ENCODE assay signal across 22 mouse cellular contexts in genomic region chr9:97022371-97022770, GRCm38 (mm10). TPM values are rescaled to one million over a fixed set of nuclear protein-coding genes. Genes with fewer than 3 reads are reported as not detected.
DNase-seq lines count a peak whose midpoint lies in the region; ATAC-seq lines count a peak whose summit lies in the region.
"Had no signal": no experiment of that assay in that cellular context is flagged by ENCODE, and none has a peak within 500 bp of the region (broad histone marks: within the 10 kb centered on the region; RNA-seq: fewer than 3 reads in every experiment).

No protein-coding gene starts in this region.

- WGBS in heart, embryonic 10.5 days: 86% methylated on average over 5 of the region's 5 CpGs
- WGBS in heart, embryonic 11.5 days (ENCODE audit: insufficient replicate concordance): 79% methylated on average over 5 of the region's 5 CpGs
- 84% methylated on average over 5 of the region's 5 CpGs for WGBS in midbrain, embryonic 11.5 days
- WGBS in midbrain, embryonic 10.5 days: 89% methylated on average over 5 of the region's 5 CpGs

- no peak overlapping the region for H3K9ac ChIP-seq in heart, embryonic 11.5 days (ENCODE audit: low read depth, low read length)
- H3K9ac ChIP-seq in midbrain, embryonic 11.5 days (ENCODE audit: low read length): no peak overlapping the region

- no peaks in the 10 kb centered on the region for H3K36me3 ChIP-seq in heart, embryonic 10.5 days
- no peaks in the 10 kb centered on the region for H3K36me3 ChIP-seq in heart, embryonic 11.5 days (ENCODE audit: control insufficient read depth, insufficient read depth, low read length)
- no peaks in the 10 kb centered on the region for H3K36me3 ChIP-seq in midbrain, embryonic 11.5 days (ENCODE audit: control insufficient read depth, insufficient read depth, low read length)
- no peaks in the 10 kb centered on the region for H3K36me3 ChIP-seq in midbrain, embryonic 10.5 days
- H3K36me3 ChIP-seq: G1E had no signal

- no peak overlapping the region for H3K27ac ChIP-seq in heart, embryonic 10.5 days
- H3K27ac ChIP-seq in heart, embryonic 11.5 days (ENCODE audit: low read depth, low read length): no peak overlapping the region
- no peak overlapping the region for H3K27ac ChIP-seq in midbrain, embryonic 11.5 days (ENCODE audit: low read depth, low read length)
- no peak overlapping the region for H3K27ac ChIP-seq in midbrain, embryonic 10.5 days (replicated peaks)

- H3K9me3 ChIP-seq in heart, embryonic 10.5 days: no peaks in the 10 kb centered on the region
- no peaks in the 10 kb centered on the region for H3K9me3 ChIP-seq in heart, embryonic 11.5 days (replicated peaks; ENCODE audit: control insufficient read depth, low read length)
- no peaks in the 10 kb centered on the region for H3K9me3 ChIP-seq in midbrain, embryonic 11.5 days (ENCODE audit: control insufficient read depth, low read length)
- no peaks in the 10 kb centered on the region for H3K9me3 ChIP-seq in midbrain, embryonic 10.5 days (replicated peaks)

- peaks cover 9% of the 10 kb centered on the region for H3K27me3 ChIP-seq in heart, embryonic 10.5 days (ENCODE audit: insufficient read depth, poor library complexity, severe bottlenecking)
- H3K27me3 ChIP-seq in heart, embryonic 11.5 days (ENCODE audit: control insufficient read depth, insufficient read depth, low read length): peaks cover 4% of the 10 kb centered on the region; the same call in 1 of the 2 replicates
- H3K27me3 ChIP-seq in midbrain, embryonic 11.5 days (ENCODE audit: control insufficient read depth, insufficient read depth, low read length): no peaks in the 10 kb centered on the region
- peaks cover 18% of the 10 kb centered on the region for H3K27me3 ChIP-seq in midbrain, embryonic 10.5 days (ENCODE audit: low read depth, poor library complexity, severe bottlenecking)
- H3K27me3 ChIP-seq: Patski had no signal

- peak; percentile 76 for DNase-seq in heart, adult 11 months
- DNase-seq in heart, adult 8-10 months (ENCODE audit: low spot score): no peak
- DNase-seq in heart, embryonic 10.5 days (ENCODE audit: low spot score): peak; percentile 62
- peak; percentile 79 for DNase-seq in midbrain, embryonic 11.5 days (ENCODE audit: low spot score, missing footprints)
- DNase-seq in midbrain, embryonic 10.5 days (ENCODE audit: low spot score): no peak
- DNase-seq: adrenal gland, adult 2 months; adrenal gland, adult 8-10 months; adrenal gland, postnatal 10 days; adrenal gland, postnatal 14 days; adrenal gland, postnatal 25 days; adrenal gland, postnatal 36 days; B cell, adult 2 months; cerebellum, adult 11 months; cerebellum, adult 11-12 months; cerebellum, adult 18-20 months had no signal

- no peak for ATAC-seq in heart, embryonic 11.5 days (replicated peaks; ENCODE audit: insufficient number of reproducible peaks, low FRiP score, low TSS enrichment)
- ATAC-seq in midbrain, embryonic 11.5 days (ENCODE audit: low FRiP score): no peak
- ATAC-seq: activated CD4-positive, CD25-positive, alpha-beta regulatory T cell, adult 4 months; CD4-positive, CD25-positive, alpha-beta regulatory T cell, adult 4 months; Patski had no signal

- H3K4me2 ChIP-seq in heart, embryonic 11.5 days: no peak overlapping the region
- H3K4me2 ChIP-seq in midbrain, embryonic 11.5 days: no peak overlapping the region

- peaks cover 22% of the 10 kb centered on the region for H3K4me1 ChIP-seq in heart, embryonic 10.5 days
- H3K4me1 ChIP-seq in heart, embryonic 11.5 days (ENCODE audit: control insufficient read depth, insufficient read depth, low read length): no peaks in the 10 kb centered on the region; the same call in 1 of the 2 replicates
- peaks cover 10% of the 10 kb centered on the region for H3K4me1 ChIP-seq in midbrain, embryonic 11.5 days (ENCODE audit: control insufficient read depth, insufficient read depth, low read length)
- H3K4me1 ChIP-seq in midbrain, embryonic 10.5 days: peaks cover 22% of the 10 kb centered on the region

- H3K4me3 ChIP-seq in heart, embryonic 10.5 days: no peak overlapping the region
- no peak overlapping the region for H3K4me3 ChIP-seq in heart, embryonic 11.5 days (ENCODE audit: low read depth, low read length)
- H3K4me3 ChIP-seq in midbrain, embryonic 11.5 days (ENCODE audit: low read depth, low read length): no peak overlapping the region
- no peak overlapping the region for H3K4me3 ChIP-seq in midbrain, embryonic 10.5 days

RNA-seq across cellular contexts. Expression of gene Spsb4, which starts 3.7 kb away (rescaled TPM):
- total RNA-seq in heart, adult 8-10 months (2022): 1 to 10 TPM; 3.3 to 4.9 (median 4.3) TPM
- polyA plus RNA-seq in heart, embryonic 10.5 days (2016; fragmentation: Nextera tagmentation; extraction: Ambion mirVana): 53.5 and 66.5 TPM in 2 replicates
- 42.0 and 48.3 TPM in 2 replicates for polyA plus RNA-seq in heart, embryonic 11.5 days (2014; fragmentation: Nextera tagmentation; extraction: Ambion mirVana)
- polyA plus RNA-seq in midbrain, embryonic 11.5 days (2014; fragmentation: Nextera tagmentation; extraction: Ambion mirVana): 107 and 115 TPM in 2 replicates
- polyA plus RNA-seq in midbrain, embryonic 10.5 days (2016; fragmentation: Nextera tagmentation; extraction: Ambion mirVana): 174 and 175 TPM in 2 replicates
- total RNA-seq: CH12.LX, G1E, MEL had no signal
- polyA plus RNA-seq: CD4-positive, CD25-positive, alpha-beta regulatory T cell, adult 4 months; G1E had no signal

Comparison
In these comparisons a context has a peak if more than half of its experiments do, and no peak if none do; other contexts are left out.
1. DNase-seq: peak in heart, adult 11 months (single experiment), heart, embryonic 10.5 days (single experiment) and midbrain, embryonic 11.5 days (single experiment); none in heart, adult 8-10 months (single experiment) and midbrain, embryonic 10.5 days (single experiment).